Mouse (Mus musculus) cortical plate, adult 2 months (tissue): ENCODE results near the gene Zfp109. TPM values are rescaled to one million over a fixed set of nuclear protein-coding genes. Genes with fewer than 3 reads are reported as not detected.
"Not testable (repeated sequence)": the region's sequence is repeated elsewhere in the genome, so short reads cannot be mapped to it uniquely, and the experiment has no call there.

Experiments used
- H3K27ac ChIP-seq: fragments of 200-500 bp; 2 replicates; pipeline ENCODE4 v1.5.1; 2012; ENCODE audit warnings: low read length, control low read depth, inconsistent platforms; ENCODE audit not compliant: insufficient read depth
- H3K4me1 ChIP-seq: fragments of 200-500 bp; 2 replicates; pipeline ENCODE4 v1.6.1; 2011; ENCODE audit warnings: low read length; ENCODE audit not compliant: control insufficient read depth, insufficient read depth
- H3K4me3 ChIP-seq: fragments of 200-500 bp; 2 replicates; pipeline ENCODE4 v1.5.1; 2011; ENCODE audit warnings: mild to moderate bottlenecking, low read length, control low read depth; ENCODE audit not compliant: insufficient read depth
- CTCF ChIP-seq: fragments of 200-500 bp; IDR thresholded peaks from 2 replicates; pipeline ENCODE4 v1.5.1; 2011; ENCODE audit warnings: mild to moderate bottlenecking, control low read depth, low read length; ENCODE audit not compliant: insufficient read depth; ENCODE audit errors: extremely low read depth
- POLR2A ChIP-seq: fragments of 200-500 bp; IDR thresholded peaks from 2 replicates; pipeline ENCODE4 v1.6.1; 2011; ENCODE audit warnings: mild to moderate bottlenecking, low read length, control low read depth; ENCODE audit not compliant: insufficient read depth; ENCODE audit errors: extremely low read depth
- polyA plus RNA-seq: library from polyadenylated mRNA; depleted of rRNA; stranded (reverse); fragments of >200 nt; gene quantifications from 2 replicates; pipeline ENCODE4 v1.2.3, GENCODE M21; 2012; rRNA removed

Zfp109 gene
- polyA plus RNA-seq, result 5.8 and 6.7 TPM in 2 replicates

DNA sequence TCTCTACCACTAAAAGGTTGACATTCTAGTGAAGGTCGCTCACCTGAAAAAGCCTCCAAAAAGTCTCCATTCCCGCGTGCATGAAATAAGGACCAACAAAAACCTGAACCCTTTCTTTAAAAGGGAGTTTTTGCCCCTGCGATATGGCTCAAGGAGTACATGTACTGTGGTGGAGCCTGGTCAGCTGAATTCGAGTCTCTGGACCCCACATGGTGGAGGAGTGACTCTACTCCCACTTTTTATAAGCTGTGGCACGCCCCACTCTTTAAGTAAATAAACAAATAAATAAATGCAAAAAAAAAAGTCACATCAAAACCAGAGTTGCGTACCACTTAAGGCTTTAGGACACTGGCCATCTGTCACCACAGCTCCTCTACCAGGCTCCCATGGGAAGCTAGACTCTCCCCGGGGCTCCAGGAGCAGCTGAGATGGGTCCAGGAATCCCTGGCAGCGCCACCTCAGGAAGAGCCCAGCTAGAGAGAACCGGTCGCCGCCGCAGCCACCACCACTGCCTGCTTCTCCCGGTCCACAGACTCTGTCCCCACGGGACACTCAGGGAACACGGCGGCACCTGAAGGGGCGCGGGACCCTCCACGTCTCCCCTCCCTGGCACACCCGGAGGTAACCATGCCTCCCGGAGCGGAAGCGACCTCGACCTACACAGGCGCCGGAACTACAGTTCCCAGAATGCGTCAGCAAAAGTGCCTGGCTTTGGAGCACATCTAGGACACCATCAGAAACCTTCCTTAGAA lies at the start of gene Zfp109:
Gene Zfp109, minus strand, starts transcription at position 521 of the 752 bp plus-strand sequence.
- TF ChIP-seq CTCF, result no peak
- peak; percentile 45; the same call in 1 of the 2 replicates for TF ChIP-seq POLR2A
- Histone ChIP-seq H3K4me3 (peak within 1 kb of the TSS; percentile 47), H3K27ac (no peak within 1 kb of the TSS), H3K4me1 (no peaks in the 10 kb centered on the region)

DNA sequence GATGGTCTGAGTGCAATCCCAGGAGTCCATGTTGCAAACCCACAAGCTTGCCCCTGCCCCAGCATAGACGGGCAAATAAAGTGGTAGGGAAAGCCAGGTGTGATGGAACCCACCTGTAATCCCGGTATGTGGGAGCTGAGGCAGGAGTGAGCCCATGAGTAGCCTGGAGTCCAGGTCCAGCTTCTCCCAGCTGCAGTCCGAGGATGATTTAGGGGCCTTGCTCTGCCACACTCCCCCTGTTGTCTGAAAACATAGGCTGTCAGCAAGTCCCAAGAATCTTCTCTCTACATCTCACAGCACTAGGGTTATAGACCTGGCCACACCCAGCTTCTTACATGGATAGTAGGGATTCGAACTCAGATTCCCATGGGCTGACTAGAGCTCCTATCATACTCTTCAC lies 49.6 kb upstream of the Zfp109 start:
- no peak overlapping the region for H3K27ac ChIP-seq
- no peak overlapping the region for H3K4me3 ChIP-seq
- H3K4me1 ChIP-seq, result no peaks in the 10 kb centered on the region
- TF ChIP-seq CTCF (no peak), POLR2A (no peak)

DNA sequence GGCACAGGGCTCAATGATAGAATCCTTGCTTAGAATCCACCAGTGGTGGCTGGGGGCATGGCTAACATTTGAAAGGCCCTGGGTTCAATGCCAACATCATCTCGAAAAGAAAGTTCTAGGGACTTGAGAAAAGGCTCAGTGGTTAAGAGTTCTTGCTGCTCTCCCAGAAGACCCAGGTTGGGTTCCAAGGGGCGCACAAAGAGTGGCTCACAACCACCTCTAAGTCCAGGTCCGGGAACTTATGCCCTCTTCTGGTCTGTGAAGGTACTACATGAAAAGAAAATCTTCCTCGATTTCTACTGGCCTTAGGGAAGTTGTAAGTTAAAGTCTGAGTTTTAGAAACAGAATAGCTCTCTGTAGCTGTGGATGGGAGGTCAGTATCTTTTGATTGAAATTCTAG lies 48.7 kb upstream of the Zfp109 start:
- Histone ChIP-seq H3K4me3 (no peak overlapping the region), H3K27ac (no peak overlapping the region), H3K4me1 (no peaks in the 10 kb centered on the region)
- TF ChIP-seq CTCF, result 0 out of 2 replicates have a peak, but pooled peaks have one; percentile 4
- no peak for TF ChIP-seq POLR2A

DNA sequence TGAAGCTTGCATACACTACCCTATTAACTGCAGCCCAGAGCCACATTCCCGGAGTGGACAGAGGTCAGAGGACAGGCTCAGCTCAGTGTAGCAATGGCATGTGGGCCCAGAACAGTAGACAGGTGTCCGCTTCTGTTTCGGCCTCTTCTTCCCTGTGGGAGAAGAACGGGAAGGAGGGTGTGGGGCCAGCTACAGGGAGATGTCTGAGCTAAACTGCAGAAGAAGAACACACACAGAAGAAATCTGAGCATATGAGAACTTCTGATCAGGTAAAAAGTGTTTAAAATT lies 43.4 kb upstream of the Zfp109 start:
- no peak for TF ChIP-seq POLR2A
- no peak for TF ChIP-seq CTCF
- Histone ChIP-seq H3K27ac (no peak overlapping the region), H3K4me1 (no peaks in the 10 kb centered on the region), H3K4me3 (no peak overlapping the region)

DNA sequence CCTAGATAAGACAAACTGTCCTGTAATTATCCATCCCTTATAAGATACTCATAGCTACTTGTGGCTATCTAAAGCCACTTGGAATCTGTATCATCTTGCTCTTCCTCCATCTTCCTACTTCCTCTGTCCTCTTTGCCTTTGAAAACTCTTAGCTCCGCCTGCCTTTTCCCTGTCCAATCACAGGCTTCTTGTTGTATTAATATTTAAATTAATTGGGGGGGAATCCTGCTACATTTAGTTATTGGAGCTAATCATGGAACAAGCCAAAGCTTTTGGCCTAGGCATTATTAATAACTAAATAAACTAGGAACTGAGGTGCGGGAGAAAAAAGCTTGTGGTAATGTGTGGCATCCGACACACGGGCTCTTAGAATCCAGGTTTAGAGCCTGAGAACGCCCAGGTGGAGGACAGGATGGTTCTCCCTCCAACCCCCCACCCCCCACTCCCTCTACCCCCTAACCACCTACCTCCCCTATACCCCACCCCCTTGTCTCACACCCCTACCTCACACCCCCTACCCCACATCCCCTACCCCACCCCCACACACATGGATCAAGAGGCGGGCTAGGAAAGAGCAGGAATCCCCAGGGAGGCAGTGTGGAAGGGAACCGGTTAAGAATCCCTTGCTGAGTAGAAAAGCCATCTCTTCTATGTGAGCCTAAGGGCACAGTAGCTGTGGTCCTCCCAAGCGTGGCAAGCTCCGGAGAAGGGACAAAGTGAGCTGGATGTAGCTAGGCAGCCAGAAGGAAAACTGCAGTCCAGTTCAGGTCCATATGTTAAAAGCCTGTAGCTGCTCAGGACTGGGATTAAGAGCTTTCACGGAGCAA lies 42.9 kb upstream of the Zfp109 start:
- Histone ChIP-seq H3K4me1 (no peaks in the 10 kb centered on the region), H3K27ac (no peak overlapping the region), H3K4me3 (no peak overlapping the region)
- TF ChIP-seq CTCF (no peak), POLR2A (no peak)

DNA sequence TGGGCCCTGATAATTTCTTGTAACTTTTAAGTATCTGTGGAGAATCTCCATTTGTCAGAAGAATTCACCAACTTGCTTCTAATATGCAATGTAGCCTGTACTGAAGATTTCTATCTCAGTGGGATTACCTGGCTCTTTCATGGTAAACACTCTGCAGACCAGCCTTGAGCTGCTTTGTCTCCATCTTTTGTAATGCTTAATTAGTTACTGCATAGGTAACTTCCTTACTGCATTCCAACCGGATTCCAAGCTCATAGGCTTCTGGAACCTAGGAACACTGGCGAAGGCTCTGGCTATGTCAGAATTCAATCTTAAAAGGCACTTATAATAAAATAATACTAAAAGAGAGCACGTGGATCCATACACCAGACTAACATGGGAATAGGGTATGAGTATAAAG lies 41.4 kb upstream of the Zfp109 start:
- not testable (repeated sequence) for H3K27ac ChIP-seq, H3K4me1 ChIP-seq

DNA sequence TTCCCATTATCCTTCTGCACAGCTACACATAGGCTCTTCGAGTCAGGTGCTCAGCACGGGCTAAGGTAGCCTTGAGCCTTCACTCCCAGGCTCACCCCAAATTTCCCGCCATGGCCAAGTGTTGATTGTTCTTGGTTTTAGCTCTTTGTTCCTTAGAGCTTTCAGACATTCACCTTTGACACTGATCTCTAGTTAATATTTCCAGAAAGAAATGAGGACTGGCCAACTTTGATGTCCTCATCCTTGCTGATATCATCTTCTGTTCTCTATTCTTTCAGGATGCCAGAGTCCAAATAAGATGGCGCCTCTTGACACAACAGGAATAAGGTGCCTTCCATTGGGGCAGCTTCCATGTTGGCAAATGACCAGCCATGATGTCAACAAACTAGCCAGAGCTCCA lies 37.1 kb upstream of the Zfp109 start:
- TF ChIP-seq POLR2A (no peak), CTCF (no peak)
- no peak overlapping the region for H3K4me3 ChIP-seq
- no peaks in the 10 kb centered on the region for H3K4me1 ChIP-seq
- no peak overlapping the region for H3K27ac ChIP-seq

More for the DNA sequence above, 41.4 kb upstream of the Zfp109 start:
- not testable (repeated sequence) for H3K4me3 ChIP-seq

DNA sequence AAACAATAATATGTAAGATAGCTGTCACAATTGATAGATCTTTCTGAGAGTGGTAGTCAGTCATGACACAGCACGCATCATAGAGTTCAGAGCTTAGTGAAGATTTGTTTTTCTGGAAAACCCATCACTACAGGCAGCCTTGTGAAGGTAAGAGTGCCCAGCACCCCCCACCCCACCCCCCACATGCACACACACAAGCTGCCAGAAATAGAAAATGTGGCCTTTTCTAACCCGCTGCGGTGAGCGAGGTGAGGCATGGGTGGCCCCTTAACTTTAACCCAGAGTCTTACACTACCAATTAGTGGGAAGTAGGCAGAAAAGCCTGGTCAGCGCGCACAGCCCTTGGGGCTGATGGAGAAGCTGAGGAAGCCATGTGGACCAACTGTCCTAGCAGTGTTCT lies 33.8 kb upstream of the Zfp109 start:
- Histone ChIP-seq H3K4me3 (no peak overlapping the region), H3K27ac (no peak overlapping the region), H3K4me1 (no peaks in the 10 kb centered on the region)
- TF ChIP-seq POLR2A (no peak), CTCF (no peak)

DNA sequence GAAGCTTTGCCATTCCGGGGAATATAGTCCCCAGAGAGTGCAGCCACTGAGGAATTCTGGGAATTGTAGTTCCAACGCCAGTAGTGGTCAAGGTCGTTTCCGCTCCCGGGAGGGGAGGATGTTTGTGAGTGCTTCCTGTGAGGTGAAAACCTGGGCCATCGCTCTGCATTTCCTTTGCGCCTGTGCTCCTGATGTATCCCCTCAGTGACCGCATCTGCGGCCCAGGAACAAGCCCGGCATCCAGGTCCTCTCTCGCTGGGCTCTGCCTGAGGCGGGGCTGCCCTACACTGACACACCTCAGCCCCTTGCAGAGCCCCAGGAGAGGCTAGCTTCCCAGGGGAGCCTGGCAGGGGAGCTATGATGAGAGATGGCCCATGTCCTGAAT lies 32.9 kb upstream of the Zfp109 start, which contains the start of gene Zfp93:
Gene Zfp93, plus strand, starts transcription at position 133 of the 385 bp plus-strand sequence.
- TF ChIP-seq CTCF (no peak), POLR2A (peak; percentile 88; the same call in 1 of the 2 replicates)
- 0 out of 2 replicates have a peak within 1 kb of the TSS, but pooled peaks have one; percentile 30 for H3K27ac ChIP-seq

DNA sequence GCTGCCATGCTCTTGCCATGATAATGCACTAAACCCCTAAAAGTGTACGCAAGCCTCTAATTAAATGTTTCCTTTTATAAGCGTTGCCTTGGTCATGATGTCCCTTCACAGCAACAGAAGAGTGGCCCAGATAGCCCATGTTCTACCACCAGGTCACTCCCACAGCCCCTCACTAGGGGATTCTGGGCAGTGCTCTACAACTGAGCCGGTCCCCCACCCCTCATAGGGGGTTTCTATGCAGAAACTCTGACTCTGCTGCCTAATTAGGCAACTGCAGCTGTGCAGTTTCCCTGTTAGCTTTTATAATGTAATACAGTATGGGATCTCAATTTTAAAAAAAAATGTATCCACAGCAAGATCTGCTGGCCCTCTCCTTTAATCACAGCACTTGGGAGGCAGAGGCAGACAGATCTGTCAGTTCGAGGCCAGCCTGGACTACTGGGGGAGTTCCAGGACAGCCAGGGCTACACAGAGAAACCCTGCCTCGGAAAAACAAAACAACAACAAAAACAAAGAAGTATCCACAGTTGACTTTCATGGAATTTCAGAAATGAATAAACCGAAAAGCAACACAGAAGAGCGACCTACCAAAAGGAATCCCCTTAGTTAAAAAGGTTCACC lies 32.4 kb upstream of the Zfp109 start:
- no peaks in the 10 kb centered on the region for H3K4me1 ChIP-seq
- no peak for TF ChIP-seq CTCF
- TF ChIP-seq POLR2A, result no peak
- no peak overlapping the region for H3K27ac ChIP-seq
- H3K4me3 ChIP-seq, result peak overlapping the region; percentile 52

More for the DNA sequence above, 32.9 kb upstream of the Zfp109 start, which contains the start of gene Zfp93:
- H3K4me3 ChIP-seq, result peak within 1 kb of the TSS; percentile 52
- no peaks in the 10 kb centered on the region for H3K4me1 ChIP-seq
